Mouse (Mus musculus) stomach, postnatal 0 days (tissue): ENCODE results near the gene BC030867.

Experiments
- CTCF ChIP-seq: IDR thresholded peaks from 2 replicates; pipeline ENCODE4 v1.5.1; 2016; ENCODE audit warnings: antibody characterized with exemption, low read depth, mild to moderate bottlenecking, moderate library complexity
- EP300 ChIP-seq: optimal IDR thresholded peaks from 2 replicates; pipeline ENCODE3; 2016; ENCODE audit warnings: antibody characterized with exemption

DNA sequence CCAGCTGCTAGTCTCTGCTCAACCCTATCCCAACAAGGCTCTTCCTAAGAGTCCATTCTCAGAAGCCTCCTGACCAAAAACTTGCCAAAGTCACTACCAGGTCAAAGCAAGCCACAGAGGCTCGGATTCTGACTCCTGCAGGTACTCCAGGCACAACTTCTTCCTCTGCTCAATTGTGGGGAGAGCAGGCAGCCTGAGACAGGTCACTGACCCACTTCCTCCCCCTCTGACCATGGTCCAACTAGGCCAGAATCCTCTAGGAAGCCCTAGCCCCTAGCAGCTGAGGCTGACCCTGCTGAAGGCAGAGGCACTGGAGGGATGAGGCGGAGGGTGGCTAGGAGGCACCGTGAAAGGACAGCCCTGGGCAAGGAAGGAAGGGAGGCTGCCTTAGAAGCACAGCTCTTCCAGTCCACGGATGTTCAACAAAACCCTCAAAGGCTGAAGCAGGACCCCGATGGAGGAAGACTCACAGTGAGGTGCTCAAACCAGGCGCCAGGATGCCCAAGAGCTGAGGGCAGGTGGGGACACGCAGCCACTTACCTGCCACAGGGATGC lies 30.7 kb upstream of the BC030867 start:
- TF ChIP-seq EP300 (no peak), CTCF (no peak)
